Mouse (Mus musculus) cerebellum, postnatal 4 days (tissue): ENCODE data around the gene Gpr18.

Experiments used
- DNase-seq, 2 experiments: peaks; one replicate each; pipeline ENCODE4 v3.0.0; 2022; ENCODE audit warnings: low spot score in 2 of 2, mixed read lengths in 1 of 2

Gene Gpr18

DNA sequence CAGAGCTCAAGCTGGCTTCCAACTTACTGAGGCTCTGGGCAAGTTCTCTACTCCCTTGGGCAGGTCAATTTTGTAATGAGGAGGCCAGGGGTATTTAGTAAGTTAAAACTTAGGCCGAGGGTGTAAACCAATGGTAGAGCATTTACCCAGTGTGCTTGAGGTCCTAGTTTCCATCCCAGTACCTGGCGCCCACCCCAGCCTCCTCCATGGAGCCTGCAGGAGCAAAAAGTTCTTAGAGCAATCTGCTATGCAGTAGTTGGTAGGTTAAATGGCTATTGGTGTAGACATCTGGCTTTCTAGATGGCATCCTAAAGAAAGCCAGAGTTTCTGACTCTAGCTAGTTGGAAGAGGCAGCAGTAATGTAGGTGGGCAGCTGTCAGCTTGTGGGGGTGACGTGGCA is 33.9 kb upstream of the Gpr18 start:
- DNase-seq, result no peak

DNA sequence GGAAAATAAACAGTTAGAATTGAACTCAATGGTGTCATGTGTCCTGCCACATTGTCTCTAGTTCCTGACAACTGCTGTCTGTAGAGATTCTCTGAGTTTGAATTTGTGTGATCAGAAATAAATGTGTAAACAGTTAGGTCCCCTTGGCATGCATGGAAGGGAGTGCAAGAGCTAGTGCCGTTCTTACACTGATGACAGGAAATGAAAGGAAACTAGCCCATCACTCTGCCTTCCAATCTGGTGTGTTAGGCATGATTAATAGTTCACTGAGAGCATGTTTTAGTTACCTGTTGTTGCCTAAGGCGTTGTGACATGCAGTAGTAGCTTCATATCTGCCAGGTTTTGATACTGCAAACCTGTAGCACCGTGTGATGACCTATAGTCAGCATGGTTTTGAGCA is 32.4 kb upstream of the Gpr18 start:
- no peak for DNase-seq

DNA sequence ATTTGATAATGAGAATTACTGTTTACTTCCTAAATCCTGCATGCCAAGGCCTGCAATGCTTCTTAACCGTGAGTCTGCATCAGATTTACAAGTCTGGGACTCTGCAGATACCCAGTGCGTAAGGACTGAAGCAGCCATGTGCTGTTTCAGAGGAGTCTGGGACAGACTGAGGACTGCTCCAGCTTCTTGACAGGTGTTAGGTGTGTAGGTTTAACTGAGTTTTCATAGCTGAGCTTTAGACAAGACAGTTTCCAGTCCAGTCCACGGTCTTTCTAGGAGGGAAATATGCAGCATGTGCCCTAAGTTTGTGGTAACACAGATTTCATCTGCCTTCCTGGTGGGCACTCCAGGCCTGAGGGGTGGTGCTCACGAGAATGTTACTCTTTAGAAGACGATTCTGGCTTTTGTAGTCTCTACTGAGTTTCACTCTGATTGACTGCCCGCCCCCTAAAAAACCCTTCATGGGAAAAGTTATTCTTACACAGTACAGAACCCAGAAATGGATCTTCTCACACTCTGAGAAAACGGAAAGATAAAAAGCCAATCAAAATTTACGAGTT is 31.7 kb upstream of the Gpr18 start:
- no peak for DNase-seq

DNA sequence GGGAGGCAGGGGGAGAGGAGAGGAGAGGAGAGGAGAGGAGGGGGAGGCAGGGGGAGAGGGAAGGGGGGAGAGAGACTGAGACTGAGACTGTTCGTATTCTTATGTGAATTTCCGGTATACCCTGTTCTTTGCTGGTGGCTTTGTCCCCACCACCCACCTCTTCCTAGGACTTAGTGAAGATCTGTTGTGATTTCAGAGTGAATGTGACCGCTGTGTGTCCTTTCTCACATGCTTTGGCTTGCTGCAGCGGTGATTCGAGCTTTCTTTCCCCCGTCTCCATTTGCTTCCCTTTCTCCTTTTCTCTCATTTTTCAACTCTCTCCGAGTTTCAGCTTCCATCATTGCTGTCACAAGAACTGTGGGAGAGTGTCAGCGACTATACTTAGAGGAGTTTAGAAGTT is 31.1 kb upstream of the Gpr18 start:
- no peak for DNase-seq

DNA sequence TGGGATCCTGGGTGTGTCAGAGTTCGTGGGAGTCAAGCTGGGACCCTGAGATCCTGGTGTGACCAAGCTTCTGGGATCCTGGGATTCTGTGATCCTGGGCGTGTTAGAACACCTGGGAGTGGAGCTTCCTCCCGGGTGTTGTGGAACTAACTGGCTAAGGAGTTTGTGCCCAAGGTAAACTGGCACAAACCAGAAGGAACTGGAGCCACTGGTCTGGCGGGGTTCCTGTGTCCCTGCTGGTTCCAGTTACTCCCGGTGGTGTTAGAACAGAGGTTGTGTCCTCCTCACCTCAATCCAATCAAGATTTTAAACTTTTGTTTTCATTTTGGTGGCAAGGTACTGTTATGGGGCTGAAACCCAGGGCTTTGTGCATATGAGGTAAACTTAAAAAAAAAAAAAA is 30.6 kb upstream of the Gpr18 start:
- DNase-seq, result no peak

DNA sequence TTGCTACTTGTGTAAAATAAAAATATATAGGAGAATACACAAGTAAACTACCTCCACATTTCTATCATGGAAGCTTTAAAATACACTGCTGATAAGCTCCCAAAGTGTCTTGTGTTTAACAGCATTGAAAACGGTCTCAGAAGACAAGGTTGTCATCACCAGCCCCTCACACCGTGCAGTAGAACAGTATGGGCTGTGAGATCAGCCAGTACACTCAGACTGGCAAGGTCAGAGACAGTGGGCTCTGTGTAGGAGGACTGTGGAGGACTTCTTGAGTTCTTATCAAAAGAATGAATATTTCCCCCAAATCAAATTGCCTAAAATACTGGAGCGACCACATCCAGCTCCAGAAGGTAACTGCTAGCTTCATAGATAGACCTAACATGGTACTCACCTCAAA is 24.0 kb upstream of the Gpr18 start:
- no peak for DNase-seq

DNA sequence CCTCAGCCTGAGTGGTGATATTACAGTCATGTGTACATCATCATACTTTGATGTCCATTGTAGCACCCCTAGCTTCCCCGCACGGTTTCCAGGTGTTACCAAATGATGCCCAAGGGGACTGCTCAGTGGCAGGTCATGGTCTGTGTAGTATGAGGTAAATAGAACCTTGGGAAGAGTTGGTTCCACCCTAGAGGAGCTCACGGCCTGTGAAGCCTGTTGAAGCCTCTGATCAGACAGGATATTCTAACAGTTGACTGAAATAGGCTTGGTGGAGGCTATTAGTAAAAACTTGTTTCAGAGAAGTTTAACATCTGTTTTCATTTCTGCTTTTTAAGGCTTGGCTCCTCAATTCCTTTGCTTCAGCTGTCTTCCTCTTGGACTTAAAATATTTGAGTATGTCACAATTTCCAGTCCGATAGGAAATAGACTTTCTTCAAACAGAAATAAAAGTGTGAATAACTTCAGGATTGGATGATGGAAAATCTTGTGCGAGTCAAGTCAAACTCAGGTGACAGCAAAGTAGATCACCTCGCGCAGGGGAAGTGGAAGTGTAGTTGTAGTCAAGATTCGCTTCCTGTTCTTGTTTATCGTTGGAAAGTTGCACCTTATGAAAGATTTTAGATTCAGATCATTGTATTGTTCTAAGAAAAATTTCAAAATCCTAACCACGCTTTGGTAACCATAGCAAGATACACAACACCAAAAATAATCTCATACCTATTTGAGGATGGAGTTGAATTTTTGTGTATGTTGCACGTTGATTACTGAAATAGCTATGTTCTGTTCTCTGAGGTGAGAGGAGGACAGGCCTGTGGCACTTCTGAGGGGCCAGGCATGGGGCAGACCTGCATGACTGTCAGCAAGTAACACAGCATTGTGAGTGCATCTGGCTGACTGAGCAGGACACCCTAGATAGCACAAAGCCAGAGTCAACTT is 22.9 kb upstream of the Gpr18 start:
- no peak for DNase-seq

DNA sequence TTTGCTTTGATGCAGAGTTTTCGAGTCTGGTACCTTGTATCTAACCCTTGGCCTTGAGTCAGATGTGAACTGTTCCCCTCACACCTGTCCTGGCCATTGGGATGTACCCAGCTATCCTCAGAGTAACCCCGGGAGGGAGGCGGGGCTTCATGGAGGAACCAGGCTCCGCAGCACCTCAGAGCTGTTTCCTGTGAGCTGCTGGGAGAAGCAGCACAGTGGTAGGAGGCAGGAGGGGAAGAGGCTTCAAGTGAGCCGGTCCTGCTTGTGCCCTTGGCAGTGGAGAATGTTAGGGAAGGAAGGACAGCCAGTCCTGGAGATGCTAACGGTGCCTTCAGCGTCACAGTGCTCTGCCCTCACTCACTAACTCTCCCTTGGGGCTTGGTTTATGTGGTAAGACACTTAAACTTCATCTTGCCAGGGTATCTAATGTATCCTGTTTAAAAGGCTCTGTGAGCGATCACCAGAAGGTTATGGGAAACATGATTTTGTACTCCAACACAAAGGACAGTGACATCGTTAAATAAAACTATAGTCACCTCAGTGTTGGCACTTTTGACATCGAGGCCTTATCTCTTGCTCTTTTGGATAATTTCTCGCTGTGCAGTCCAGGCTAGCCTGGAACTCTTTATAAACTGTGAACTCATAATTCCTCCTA is 22.1 kb upstream of the Gpr18 start:
- DNase-seq, result no peak

DNA sequence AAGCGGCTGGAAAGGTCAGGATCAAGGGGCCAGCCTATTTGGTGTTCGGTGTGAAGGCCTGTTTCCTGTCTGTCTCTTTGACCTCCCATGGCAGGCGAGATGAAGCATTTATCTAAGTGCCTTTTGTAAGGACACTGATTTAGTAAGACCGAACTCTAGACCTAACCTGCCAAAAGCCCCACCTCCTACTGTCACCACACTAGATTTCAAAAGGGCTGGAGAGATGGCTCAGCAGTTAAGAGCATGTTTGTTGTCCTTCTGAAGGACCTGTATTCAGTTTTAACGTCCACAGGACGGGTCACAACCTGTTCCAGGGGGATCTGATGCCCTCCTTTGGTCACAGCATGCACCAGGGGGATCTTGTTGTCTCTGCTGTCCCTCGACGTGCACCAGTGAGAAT is 21.3 kb upstream of the Gpr18 start:
- DNase-seq, result no peak

DNA sequence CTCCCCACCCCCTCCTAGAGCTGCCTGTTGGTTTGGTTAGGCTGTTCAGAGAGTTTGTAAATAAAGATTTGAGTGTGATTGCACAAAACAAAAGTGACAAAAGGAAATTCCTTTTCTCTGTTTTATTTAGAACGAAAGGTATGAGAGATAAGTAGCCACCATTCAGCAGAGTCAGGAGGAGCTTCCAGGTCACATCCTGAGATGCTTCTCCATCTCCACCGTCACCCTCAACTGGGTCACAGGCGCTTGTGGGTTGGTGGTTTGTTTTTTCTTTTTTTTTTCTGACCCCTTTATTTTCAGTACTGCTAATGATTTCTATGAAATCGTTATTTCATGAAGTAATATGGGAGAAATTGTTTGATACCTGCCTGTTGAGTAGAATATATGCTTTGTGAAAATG is 20.8 kb upstream of the Gpr18 start:
- no peak for DNase-seq

DNA sequence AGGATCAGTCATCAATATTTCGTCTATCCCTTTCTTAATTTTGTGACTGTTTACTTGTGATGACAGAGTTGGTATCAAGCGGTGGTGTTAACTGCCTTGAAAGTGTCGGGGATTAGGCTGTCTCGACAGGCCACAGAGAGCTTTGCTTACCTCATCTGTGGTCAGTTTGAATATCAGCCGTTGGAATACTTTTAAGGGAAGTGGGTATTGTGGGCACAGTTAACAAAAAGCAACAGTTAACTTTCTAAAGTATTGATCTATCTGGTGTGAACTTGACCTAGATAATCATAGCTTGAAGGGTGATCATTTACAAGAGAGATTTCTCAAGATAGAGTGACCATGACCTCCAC is 19.0 kb upstream of the Gpr18 start:
- DNase-seq, result no peak

DNA sequence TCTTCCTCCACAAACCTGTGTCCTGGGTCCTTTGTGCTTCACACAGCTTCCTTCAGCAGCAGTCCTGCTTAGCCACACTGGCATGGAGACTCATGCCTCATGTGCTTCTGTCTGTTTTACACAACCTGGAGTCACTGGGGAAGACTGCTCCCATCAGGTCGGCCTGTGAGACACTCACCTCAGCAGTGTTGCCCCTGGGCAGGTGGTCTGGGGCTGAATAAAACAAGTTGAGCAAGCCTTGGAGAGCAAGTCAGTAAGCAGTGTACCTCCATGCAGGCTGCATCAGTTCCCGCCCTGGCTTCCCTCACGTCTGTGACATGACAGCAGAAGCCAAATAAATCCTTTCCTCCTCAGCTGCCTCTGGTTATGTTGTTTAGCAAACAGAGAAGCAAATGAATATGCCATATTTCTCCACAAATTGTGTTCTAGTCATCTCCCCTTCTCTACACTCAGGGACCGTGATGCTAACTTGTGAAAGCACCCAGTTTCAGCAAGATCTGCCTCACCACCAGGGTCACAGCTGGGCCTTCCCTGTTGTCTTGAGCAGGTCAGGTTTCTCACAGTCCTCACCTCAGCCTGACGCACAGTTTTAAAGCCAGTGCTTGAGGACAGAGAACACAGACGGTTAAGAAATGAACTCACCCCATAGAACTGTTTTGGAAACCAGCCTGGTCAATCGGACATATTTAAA is 18.5 kb upstream of the Gpr18 start:
- no peak for DNase-seq

DNA sequence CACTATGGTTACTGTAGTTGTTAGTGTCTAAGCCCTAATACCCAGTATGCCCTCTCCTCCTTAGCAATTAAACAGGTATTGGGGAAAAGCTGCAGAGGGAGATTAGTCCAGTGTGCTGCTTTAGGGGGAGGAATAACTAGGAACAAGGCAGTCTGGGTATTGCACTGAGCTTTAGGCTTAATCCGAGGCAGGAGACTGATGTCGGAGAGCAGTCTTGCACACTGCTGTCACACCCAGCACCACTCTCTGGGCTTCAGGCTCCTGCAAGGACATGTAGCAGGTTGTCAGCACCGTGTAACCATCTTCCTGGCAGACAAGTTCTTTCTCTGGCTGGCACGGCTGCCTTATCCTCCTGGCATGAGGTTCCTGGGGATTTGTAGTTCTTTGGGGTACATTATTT is 16.6 kb upstream of the Gpr18 start:
- no peak for DNase-seq

DNA sequence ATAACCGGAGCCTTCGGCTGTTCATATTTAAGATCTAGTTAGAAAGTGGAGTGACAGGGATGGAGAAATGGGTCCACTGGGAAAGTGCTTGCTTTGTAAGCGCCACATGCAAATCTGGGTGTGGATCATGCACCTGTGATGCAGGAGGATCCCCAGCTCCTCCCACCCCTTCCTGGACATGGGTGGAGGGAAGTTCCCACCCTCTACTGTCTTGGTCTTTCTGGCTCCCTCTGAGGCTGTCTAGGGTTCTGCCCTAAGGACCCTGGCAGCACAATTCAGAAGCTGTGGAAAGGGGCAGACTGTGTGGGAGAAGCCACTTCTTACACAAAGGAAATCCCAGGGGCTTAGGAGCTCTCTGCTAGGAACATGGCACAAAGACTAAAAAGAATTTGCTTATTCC is 16.0 kb upstream of the Gpr18 start:
- no peak for DNase-seq

DNA sequence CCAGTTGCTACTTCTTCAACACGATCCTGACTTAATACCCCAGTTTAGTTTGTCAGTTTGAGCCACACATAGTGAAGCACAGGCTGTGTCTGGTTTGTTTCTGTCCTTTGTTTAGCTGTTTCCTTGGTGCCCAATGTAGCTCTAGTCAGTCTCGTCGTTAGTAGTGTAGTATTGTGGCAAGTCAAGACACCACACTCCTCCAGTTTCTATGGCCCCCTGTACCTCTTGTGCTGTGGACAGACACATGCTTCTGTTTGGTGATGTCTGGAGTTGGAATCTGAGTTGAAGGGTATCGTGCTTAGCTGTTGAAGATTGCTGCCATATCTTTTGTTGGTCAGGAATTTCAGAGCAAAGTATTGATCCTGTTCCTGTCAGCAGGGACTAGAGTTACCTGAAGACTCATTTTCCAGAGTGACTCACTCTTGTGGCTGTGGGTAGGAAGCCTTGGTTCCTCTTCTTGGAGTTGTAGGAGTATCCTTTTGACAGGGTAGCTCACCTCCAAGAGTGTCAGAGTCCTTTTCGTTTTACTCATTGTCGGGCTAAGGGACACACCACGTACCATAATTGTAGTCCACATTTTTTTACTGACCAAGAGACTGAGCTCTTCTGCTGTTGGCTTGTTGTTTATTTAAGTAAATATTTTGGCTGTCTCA is 15.3 kb upstream of the Gpr18 start:
- no peak for DNase-seq

DNA sequence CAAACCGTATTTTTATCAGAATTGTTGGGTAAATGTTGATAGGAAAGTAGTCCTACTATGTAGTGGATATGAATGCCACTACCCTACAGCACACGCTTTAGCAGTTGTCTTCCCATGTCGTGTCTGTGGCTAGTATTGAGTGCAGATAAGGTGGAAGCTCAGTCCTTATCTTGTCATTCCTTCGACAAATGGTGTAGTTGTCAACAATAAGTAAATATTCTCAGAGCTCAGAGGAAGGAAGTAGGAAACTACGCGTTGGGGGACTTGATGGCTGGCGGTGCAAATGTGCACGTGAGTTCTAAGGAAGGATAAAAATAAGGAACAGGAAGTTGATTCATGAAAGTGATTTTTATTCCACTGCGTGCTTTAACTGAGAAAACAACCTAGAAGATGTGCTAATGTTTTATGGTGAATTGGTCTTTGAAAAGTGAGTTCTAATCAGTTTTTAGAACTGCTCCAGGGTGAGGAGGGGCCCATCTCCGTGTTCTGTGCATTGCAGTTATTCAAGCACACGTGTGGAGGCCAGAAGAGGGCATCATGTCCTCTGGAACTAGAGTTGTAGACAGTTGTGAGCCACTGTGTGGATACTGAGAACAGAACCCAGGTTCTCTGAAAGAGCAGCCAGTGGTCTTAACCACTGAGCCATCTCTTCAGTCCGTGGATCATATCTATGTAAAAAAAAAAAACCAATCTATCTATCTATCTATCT is 13.8 kb upstream of the Gpr18 start:
- no peak for DNase-seq

DNA sequence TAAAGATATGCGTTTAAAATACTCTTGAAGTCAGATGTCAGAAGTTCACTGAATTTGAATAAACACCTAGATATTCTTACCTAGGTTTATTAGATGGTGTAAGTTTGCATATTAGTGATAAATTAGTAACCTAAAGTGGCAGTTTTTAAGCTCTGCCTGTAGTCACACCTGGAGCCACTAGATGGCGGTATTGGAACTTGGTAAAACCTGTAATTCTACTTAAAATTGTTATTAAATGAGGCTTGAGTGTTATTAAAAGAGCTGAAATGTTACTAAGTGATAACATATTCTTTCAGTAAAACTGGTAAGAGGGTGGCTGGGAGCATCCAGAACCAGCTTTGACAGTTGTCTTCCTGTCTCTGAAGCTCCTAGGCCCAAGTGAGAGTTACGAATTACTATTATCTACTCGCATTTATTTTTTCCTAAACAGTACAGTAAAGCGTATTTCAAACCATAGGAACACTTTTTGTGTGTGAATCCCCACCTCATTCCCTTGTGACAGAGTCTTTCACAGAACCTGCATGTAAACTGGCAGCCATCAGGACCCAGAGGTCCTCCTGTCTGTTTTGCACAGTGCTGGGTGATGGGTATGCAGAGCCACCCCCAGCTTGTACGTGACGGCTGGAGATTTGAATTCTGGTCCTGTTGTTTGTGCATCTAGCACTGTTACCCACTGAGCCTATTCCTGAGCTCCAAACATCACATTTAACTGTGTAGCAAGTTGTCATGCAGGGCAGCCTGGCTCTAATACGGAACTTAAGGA is 13.0 kb upstream of the Gpr18 start:
- DNase-seq, result peak in 1 of 2 experiments; percentile 48

DNA sequence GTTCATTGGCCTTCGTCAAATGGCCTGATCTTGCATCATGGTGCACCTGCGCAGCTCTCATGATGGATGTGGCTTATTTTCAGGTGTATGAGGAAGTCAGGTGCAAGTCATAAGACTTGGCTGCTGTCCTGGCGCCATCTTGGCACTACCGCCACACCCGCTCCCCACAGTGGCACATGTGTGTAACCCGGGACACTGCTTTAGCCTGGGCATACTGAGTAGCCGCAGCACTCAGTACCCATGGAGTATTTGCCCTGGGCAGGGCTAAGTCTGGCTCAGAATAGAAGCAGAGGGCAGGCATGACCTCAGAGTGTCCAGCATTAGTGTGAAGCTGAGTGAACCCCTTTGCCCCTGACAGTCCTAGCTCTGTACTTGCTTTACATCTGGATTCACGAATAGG is 11.9 kb upstream of the Gpr18 start:
- no peak for DNase-seq

DNA sequence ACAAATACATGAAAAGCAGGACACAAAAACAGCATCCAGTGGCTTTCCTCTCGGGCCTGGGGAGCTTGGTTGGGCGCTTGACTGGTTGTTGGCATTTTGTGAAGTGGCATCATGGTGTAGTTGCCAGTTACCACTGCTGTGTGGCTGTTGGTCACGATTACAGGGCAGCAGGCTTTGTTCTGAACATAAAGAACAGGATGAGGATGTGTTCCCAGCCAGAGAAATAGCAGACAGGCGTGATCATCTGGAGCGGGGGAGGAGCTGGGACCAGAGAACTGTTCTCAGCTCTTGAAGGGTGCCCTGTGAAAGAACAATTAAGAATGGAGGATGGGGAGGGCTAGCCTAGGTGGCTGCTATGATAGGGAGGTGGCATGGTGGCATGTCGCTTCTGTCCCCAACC is 11.3 kb upstream of the Gpr18 start:
- DNase-seq, result no peak

DNA sequence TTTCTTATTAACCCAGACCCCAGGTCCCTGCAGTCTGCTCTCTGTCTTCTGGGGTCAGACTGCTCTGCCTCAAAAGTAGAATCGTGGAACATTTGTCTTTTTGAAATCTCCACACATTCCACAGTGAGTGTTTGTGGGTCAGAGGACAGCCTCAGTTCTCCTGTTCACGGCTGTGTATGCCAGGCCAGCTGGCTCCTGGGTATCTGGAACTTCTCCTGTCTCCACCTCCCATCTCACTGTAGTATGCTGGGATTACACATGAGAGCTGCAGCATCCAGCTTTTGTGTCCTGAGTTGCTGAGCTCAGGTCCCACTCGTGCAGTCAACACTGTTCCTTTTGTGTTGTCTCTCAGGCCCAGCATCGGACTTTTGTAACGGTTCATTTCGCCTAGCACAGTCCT is 9.3 kb upstream of the Gpr18 start:
- no peak for DNase-seq

DNA sequence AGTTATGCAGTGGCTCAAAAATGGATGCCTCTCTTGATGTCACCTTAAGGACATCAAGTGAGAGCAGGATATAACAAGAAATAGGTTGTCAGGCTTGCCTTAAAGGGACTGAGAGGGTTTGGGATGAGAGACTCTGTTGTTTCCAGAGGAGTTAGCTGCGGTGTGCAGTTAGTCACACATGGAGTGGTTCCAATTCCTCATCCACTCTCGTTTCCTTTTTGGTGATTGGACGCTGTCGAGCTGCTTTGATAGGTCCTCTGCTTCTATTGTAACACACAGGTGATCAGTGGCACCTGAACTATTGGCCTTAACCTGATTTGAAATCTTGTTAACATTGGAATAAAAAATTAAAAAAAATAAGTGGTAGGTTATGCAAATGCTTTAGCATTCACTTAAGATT is 7.2 kb upstream of the Gpr18 start:
- DNase-seq, result no peak
